Mouse (Mus musculus) stomach, embryonic 15.5 days (tissue): ENCODE data around the gene Rwdd2a. TPM values are rescaled to one million over a fixed set of nuclear protein-coding genes. Genes with fewer than 3 reads are reported as not detected.

Experiments used
- ATAC-seq: fragments of 200-750 bp; cut with Nextera tagmentation; 2 replicates; pipeline ENCODE4 v1.8.0; 2017; ENCODE audit warnings: low read depth, moderate number of reproducible peaks, moderate TSS enrichment; ENCODE audit not compliant: insufficient read depth, low FRiP score
- H3K27ac ChIP-seq: fragments of 300-500 bp; sonication (generic); 2 replicates; pipeline ENCODE4 v1.5.1; 2015; ENCODE audit warnings: mild to moderate bottlenecking, inconsistent platforms
- H3K27me3 ChIP-seq: fragments of 300-500 bp; sonication (generic); replicated peaks from 2 replicates; pipeline ENCODE4 v1.6.1; 2015; ENCODE audit warnings: inconsistent platforms
- H3K36me3 ChIP-seq: fragments of 300-500 bp; sonication (generic); 2 replicates; pipeline ENCODE4 v1.6.1; 2015; ENCODE audit warnings: inconsistent platforms
- H3K4me1 ChIP-seq: fragments of 300-500 bp; sonication (generic); 2 replicates; pipeline ENCODE4 v1.6.1; 2015; ENCODE audit warnings: inconsistent platforms
- H3K4me2 ChIP-seq: fragments of 300-500 bp; sonication (generic); 2 replicates; pipeline ENCODE4 v1.6.1; 2015; ENCODE audit warnings: mild to moderate bottlenecking, inconsistent platforms
- H3K4me3 ChIP-seq: fragments of 300-500 bp; sonication (generic); replicated peaks from 2 replicates; pipeline ENCODE4 v1.5.1; 2015; ENCODE audit warnings: inconsistent platforms
- H3K9ac ChIP-seq: fragments of 300-500 bp; sonication (generic); 2 replicates; pipeline ENCODE4 v1.6.1; 2015; ENCODE audit warnings: inconsistent platforms
- H3K9me3 ChIP-seq: fragments of 300-500 bp; sonication (generic); 2 replicates; pipeline ENCODE4 v1.6.1; 2016; ENCODE audit warnings: inconsistent platforms
- WGBS: fragments of 180-500 bp; shearing (Covaris S2); methylation state at CpG from one replicate; pipeline ENCODE4 v1.1.7; 2015; 5-methylcytosine and 5-hydroxymethylcytosine counted together
- polyA plus RNA-seq: library from polyadenylated mRNA; unstranded; fragments of >200 nt; fragmentation: Nextera tagmentation; extraction: Ambion mirVana; gene quantifications from 2 replicates; pipeline ENCODE4 v1.2.1, GENCODE M21; 2015

The Rwdd2a gene
- polyA plus RNA-seq, 1 experiment from 2014 or later: 2.4 TPM

DNA sequence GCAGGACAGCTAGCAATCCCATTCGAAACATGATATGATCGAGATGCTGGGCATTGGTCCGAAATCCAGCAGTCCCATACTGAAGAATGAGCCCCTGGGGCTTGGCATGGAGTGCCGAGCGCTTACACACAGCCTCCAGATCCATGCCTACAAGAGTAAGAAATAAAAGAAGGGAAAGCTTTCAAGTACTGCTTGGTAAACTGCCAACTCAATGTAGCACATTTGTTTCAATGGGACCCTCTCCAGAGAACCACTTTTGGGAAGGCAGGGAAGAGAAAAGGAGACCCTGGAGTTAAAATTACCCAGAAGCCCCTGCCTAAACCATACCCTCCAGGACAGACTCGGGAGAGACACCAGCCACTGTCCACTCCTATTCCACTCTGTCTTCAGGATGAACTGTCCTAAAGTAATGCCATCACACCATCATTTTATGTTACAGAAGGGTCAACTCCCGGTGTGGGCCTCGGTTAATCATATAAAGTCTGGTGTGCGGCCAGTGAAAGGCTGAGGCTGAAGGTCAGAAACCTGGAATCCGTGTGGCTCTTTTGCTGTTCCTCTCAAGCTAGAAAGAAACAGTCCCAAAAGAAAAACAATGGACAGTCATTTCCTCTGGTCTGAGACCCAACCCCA lies 1.4 kb upstream of the Rwdd2a start:
- Histone ChIP-seq H3K4me2 (peak overlapping the region; percentile 92), H3K4me1 (peaks cover 3% of the 10 kb centered on the region; the same call in 1 of the 2 replicates), H3K27ac (no peak overlapping the region), H3K9me3 (no peaks in the 10 kb centered on the region), H3K4me3 (peak overlapping the region; percentile 84), H3K9ac (no peak overlapping the region), H3K27me3 (no peaks in the 10 kb centered on the region), H3K36me3 (peaks cover 6% of the 10 kb centered on the region)
- ATAC-seq: no peak
- WGBS: 75% methylated on average over 10 of the region's 10 CpGs

- ATAC-seq: no peak
These were observed 845 bp upstream of the Rwdd2a start for GRCm38 (mm10) chr9:86570946-86571345.

DNA sequence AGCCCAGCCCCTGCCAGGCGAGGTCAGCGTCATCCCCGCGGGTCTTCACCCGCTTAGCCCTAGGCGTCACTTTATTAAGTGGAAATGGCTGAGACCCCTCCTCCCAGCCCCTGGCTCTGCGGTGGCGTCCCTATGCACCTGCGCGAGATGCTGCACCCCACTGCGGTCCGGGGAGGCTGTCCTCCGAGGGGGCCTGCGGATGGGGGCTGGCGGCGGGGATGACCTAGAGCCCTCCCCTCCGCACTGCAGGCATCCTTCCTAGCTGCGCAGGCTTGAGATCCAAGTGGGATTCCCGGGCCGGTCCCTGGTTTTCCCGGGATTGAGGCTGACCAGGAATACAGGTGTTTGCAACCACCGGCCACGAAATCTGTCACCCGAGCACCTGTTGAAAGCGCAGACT lies 405 bp downstream of the Rwdd2a start:
- Histone ChIP-seq H3K27ac (no peak overlapping the region), H3K4me3 (peak overlapping the region; percentile 84), H3K4me2 (peak overlapping the region; percentile 92), H3K9ac (0 out of 2 replicates have a peak overlapping the region, but pooled peaks have one; percentile 29), H3K27me3 (no peaks in the 10 kb centered on the region), H3K36me3 (peaks cover 4% of the 10 kb centered on the region), H3K9me3 (no peaks in the 10 kb centered on the region), H3K4me1 (peaks cover 3% of the 10 kb centered on the region; the same call in 1 of the 2 replicates)
- peak; percentile 43 for ATAC-seq
- under 1% methylated on average over 25 of the region's 25 CpGs for WGBS

More at GRCm38 (mm10) chr9:86570946-86571345, 845 bp upstream of the Rwdd2a start:
- H3K4me1 ChIP-seq: peaks cover 3% of the 10 kb centered on the region; the same call in 1 of the 2 replicates
- peak overlapping the region; percentile 70; the same call in 1 of the 2 replicates for H3K9ac ChIP-seq
- peak overlapping the region; percentile 92 for H3K4me2 ChIP-seq
- no peak overlapping the region for H3K27ac ChIP-seq
- peaks cover 4% of the 10 kb centered on the region for H3K36me3 ChIP-seq
- H3K9me3 ChIP-seq: no peaks in the 10 kb centered on the region
- 16% methylated on average over 8 of the region's 8 CpGs for WGBS
- peak overlapping the region; percentile 84 for H3K4me3 ChIP-seq
- no peaks in the 10 kb centered on the region for H3K27me3 ChIP-seq

GRCm38 (mm10) chr9:86572636-86573291 lies 973 bp downstream of the Rwdd2a start:
- Histone ChIP-seq H3K27me3 (no peaks in the 10 kb centered on the region), H3K4me1 (peaks cover 3% of the 10 kb centered on the region; the same call in 1 of the 2 replicates), H3K4me2 (peak overlapping the region; percentile 92), H3K4me3 (peak overlapping the region; percentile 84), H3K36me3 (no peaks in the 10 kb centered on the region; the same call in none of the 2 replicates), H3K9ac (no peak overlapping the region), H3K9me3 (no peaks in the 10 kb centered on the region), H3K27ac (no peak overlapping the region)
- no peak for ATAC-seq
- WGBS: 11% methylated on average over 13 of the region's 13 CpGs

- H3K27me3 ChIP-seq: no peaks in the 10 kb centered on the region
- no peaks in the 10 kb centered on the region; the same call in none of the 2 replicates for H3K36me3 ChIP-seq
- ATAC-seq: no peak
- H3K4me1 ChIP-seq: peaks cover 3% of the 10 kb centered on the region; the same call in 1 of the 2 replicates
- no peak overlapping the region for H3K4me2 ChIP-seq
- no peak overlapping the region for H3K4me3 ChIP-seq
- 67% methylated on average over 20 of the region's 20 CpGs for WGBS
- no peak overlapping the region for H3K9ac ChIP-seq
- no peak overlapping the region for H3K27ac ChIP-seq
- H3K9me3 ChIP-seq: no peaks in the 10 kb centered on the region
These were observed 2.0 kb downstream of the Rwdd2a start for GRCm38 (mm10) chr9:86573616-86574303.

DNA sequence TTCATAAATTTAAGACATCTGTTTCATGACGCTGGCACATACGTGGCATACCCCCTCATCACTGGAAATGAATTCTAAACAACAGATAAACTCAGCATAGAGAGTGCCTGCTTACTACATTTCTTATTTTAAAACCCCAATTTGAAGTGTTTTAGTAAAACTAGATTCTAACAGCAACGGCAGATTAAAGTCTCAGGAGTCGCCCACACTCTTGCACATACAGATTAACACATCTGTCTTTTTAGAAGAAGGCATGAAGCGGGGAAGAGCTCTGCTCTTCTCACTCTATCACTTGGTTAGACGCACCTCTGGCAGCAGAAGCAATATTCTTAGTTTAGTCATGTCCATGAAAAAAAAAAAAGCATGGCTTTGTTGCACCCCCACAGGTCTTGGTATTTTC lies 3.4 kb downstream of the Rwdd2a start:
- WGBS: 88% methylated on average over 6 of the region's 6 CpGs
- H3K27ac ChIP-seq: no peak overlapping the region
- no peak overlapping the region for H3K4me2 ChIP-seq
- no peak overlapping the region for H3K9ac ChIP-seq
- H3K4me3 ChIP-seq: no peak overlapping the region
- H3K36me3 ChIP-seq: no peaks in the 10 kb centered on the region
- H3K27me3 ChIP-seq: no peaks in the 10 kb centered on the region
- ATAC-seq: no peak
- no peaks in the 10 kb centered on the region for H3K9me3 ChIP-seq
- H3K4me1 ChIP-seq: peaks cover 3% of the 10 kb centered on the region; the same call in 1 of the 2 replicates

GRCm38 (mm10) chr9:86579657-86580056 lies 7.9 kb downstream of the Rwdd2a start:
- Histone ChIP-seq H3K27me3 (no peaks in the 10 kb centered on the region), H3K4me1 (no peaks in the 10 kb centered on the region), H3K4me2 (no peak overlapping the region), H3K9me3 (no peaks in the 10 kb centered on the region), H3K27ac (no peak overlapping the region), H3K36me3 (no peaks in the 10 kb centered on the region), H3K4me3 (no peak overlapping the region), H3K9ac (no peak overlapping the region)
- no peak for ATAC-seq
- 78% methylated on average over 10 of the region's 10 CpGs for WGBS

GRCm38 (mm10) chr9:86583740-86584139 lies 11.9 kb downstream of the Rwdd2a start:
- no peak for ATAC-seq
- Histone ChIP-seq H3K36me3 (no peaks in the 10 kb centered on the region), H3K27ac (no peak overlapping the region), H3K9ac (no peak overlapping the region), H3K9me3 (no peaks in the 10 kb centered on the region), H3K4me3 (no peak overlapping the region), H3K27me3 (no peaks in the 10 kb centered on the region), H3K4me1 (no peaks in the 10 kb centered on the region), H3K4me2 (no peak overlapping the region)
- WGBS: 57% methylated on average over 3 of the region's 3 CpGs

- WGBS: 88% methylated on average over 11 of the region's 11 CpGs
These were observed 15.4 kb downstream of the Rwdd2a start for GRCm38 (mm10) chr9:86587019-86587795.

DNA sequence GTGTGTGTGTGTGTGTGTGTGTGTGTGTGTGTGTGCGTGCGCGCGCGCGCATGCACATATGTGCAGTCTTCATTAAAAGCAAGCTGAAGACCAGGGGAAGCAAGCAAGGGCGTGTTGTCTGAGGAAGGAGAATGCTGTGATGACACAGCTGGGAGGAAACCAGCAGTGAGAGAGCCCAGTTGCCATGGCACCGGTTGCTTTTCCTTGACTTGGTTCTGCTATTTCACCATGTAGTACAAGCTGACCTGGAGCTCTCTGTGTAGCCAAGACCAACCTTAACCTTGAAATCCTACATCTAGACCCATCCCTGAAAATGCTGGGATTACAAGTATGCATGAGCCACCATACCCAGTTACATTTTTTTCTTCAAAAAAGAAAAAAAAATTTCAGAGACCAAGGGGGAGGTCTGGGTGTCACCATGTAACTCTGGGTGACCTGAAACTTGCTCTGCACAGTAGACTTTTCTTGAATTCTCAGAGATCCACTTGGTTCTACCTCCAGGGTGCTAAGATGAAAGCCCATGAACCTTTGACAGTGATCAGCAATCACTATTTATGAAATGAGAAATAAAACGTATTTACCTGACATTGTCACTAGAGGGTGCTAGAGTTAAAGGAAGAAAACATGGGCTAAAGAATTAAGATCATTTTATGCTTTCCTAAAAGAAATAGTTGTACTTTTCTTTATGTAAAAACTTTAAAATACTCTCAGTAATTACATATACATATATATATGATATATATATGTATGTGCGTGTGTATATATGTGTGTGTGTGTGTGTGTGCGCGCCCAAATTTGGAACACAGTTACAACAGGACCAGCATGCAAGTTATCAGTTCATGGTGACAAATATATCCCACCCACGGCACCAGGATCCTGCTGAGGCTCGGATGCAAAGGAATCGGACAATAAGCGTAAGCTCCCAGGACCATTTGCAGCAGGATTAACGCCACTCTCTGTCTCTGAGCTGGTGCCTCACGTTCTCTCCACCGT lies 21.2 kb downstream of the Rwdd2a start:
- no peak overlapping the region for H3K27ac ChIP-seq
- no peaks in the 10 kb centered on the region for H3K4me1 ChIP-seq
- H3K27me3 ChIP-seq: no peaks in the 10 kb centered on the region
- H3K4me2 ChIP-seq: no peak overlapping the region
- H3K36me3 ChIP-seq: no peaks in the 10 kb centered on the region
- WGBS: 79% methylated on average over 19 of the region's 19 CpGs
- no peak overlapping the region for H3K9ac ChIP-seq
- no peak for ATAC-seq
- no peaks in the 10 kb centered on the region for H3K9me3 ChIP-seq
- H3K4me3 ChIP-seq: no peak overlapping the region

More at GRCm38 (mm10) chr9:86587019-86587795, 15.4 kb downstream of the Rwdd2a start:
- Histone ChIP-seq H3K36me3 (no peaks in the 10 kb centered on the region), H3K27ac (no peak overlapping the region), H3K9ac (no peak overlapping the region), H3K27me3 (no peaks in the 10 kb centered on the region), H3K4me3 (no peak overlapping the region), H3K9me3 (no peaks in the 10 kb centered on the region), H3K4me1 (no peaks in the 10 kb centered on the region), H3K4me2 (no peak overlapping the region)
- ATAC-seq: no peak
